Mouse (Mus musculus) frontal cortex, postnatal 14 days (tissue): ENCODE measurements around the gene Pcnx2.
A peak's percentile ranks its signal among the peaks of the same experiment; 100 is the strongest.

Source experiments
- DNase-seq, 2 experiments: peaks; one replicate each; pipeline ENCODE4 v3.0.0; 2022; ENCODE audit warnings: low spot score in 2 of 2

Gene Pcnx2

DNA sequence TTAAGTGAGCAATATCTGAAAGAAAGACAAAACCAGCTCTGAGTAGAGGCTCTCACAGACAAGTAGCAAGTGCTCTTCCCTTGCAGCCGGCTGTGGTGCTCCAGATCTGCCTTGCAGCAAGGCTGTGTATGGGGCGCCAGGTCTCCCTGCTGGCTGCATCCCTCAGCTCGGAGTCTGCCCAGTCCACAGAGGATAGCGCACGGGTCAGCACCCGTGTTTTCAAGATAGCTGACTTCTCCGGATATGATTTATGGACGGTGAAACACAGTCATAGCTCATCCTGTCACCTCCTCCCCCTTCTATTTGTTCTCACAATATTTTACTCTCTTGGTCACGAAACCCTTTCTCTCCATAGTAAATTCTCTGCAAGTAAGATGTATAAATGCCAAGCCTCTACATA, 79.3 kb downstream of the Pcnx2 start:
- no peak for DNase-seq

DNA sequence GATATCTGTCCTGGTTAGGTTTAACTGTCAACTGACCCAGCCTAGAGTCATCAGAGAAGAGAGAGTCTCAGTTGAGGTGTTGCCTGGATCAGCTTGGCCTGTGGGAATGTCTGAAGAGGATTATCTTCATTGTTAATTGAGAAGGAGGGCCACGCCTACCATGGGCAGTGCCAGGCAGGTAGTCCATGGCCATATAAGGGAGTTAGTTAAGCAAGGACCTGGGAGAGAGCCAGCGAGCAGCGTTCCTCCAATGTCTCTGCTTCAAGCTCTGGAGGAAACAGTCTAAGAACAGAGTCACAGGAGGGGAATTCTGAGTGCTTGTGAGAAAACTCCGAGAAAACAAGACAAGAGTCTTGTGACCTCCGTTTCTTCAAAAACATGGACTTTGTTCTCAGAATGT, 81.4 kb downstream of the Pcnx2 start:
- no peak for DNase-seq

DNA sequence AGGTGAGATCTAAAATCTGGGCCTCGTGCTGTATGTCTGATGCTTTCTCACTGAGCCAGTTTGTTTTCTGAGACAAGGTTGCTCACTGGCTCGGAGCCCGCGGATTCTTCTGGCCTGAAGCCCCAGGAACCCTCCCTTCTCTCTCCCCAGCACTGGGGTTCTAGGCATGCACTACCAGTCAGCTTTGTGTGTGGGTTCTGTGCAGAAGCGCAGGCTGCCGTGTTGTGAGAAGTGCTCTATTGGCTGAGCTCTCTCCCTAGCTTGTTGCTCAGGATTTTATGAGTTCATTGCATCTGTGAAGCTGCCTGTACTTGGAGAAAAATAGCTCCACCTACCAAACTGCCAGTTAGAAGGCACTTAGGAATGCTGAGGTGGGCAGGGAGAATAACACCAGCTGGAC, 89.3 kb downstream of the Pcnx2 start:
- DNase-seq, result peak; percentile 46 to 60

- DNase-seq, result no peak
Measured at GRCm38 (mm10) chr8:125807905-125808310, 90.2 kb downstream of the Pcnx2 start.

DNA sequence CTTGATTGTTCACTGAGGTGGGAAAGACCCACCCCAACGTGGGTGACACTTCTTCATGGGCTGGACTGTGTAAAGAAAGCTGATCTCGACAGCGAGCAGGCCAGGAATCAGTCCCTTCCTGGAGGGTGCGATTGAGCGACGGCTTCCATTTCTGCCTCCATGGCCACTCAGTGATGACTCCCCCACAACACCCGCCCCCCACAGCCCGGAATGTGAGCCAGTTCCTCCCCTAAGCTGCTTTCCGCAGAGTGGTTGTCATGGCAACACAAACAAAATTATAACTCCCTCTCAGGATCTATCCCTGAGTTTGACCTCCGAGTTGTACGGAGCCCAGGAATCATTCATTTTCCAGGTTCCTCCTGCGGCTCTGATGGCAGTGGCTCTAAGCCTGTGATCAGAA, 91.7 kb downstream of the Pcnx2 start:
- no peak for DNase-seq

GRCm38 (mm10) chr8:125796970-125797369, 101.1 kb downstream of the Pcnx2 start:
- no peak for DNase-seq

- no peak for DNase-seq
Measured at GRCm38 (mm10) chr8:125795341-125795740, 102.8 kb downstream of the Pcnx2 start.

DNA sequence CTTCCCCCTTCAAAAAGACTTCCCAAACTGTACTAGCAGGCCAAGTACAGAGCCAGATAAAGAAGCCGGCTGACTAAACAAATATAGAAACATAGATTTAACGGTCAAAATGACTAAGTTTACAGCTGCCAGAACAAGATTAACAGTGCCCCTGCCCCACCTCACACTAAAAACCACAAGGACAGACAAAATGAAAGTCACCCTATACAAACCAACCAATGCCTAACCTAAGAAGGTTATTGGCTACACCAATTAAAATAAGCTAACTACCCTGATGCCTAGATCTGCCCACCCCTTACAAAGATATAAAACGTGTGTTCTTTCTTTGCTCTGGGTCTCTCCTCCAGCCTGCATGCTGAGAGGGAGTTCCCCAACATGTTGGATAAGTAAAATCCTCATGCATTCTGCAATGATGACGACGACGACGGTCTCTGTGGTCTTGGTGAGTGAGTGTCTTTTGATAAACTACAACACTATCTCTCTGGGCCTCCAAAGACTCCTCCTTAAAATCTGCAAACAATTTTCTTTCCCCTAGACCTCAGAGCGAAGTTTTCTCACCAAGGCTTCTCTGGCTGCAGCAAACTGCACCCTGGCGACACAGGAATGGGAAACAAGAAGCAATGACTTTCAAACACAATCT, 105.2 kb downstream of the Pcnx2 start:
- no peak for DNase-seq

- DNase-seq, result no peak
Measured at GRCm38 (mm10) chr8:125786886-125787285, 111.2 kb downstream of the Pcnx2 start.

DNA sequence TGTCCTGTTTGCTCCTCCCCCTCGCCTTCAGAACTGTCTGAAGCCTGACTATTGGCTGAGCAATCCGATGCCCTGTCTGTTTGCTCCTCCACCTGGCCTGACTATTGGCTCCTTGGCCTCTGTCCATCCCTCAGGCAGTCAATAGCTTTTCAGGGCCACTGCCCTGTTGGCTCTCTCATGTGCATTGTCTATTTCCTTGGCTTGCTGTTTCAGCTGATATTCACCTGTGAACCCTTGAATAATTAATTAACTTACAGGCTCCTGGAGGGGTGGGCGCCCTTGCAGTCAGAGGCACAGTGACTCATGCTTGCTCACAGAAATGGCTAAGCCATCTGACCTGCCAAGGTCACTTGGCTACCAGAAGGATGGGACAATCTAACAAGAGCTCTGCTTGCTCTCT, 116.0 kb downstream of the Pcnx2 start:
- no peak for DNase-seq

GRCm38 (mm10) chr8:125779656-125780055, 118.5 kb downstream of the Pcnx2 start:
- no peak for DNase-seq

- no peak for DNase-seq
Measured at GRCm38 (mm10) chr8:125778919-125779318, 119.2 kb downstream of the Pcnx2 start.

DNA sequence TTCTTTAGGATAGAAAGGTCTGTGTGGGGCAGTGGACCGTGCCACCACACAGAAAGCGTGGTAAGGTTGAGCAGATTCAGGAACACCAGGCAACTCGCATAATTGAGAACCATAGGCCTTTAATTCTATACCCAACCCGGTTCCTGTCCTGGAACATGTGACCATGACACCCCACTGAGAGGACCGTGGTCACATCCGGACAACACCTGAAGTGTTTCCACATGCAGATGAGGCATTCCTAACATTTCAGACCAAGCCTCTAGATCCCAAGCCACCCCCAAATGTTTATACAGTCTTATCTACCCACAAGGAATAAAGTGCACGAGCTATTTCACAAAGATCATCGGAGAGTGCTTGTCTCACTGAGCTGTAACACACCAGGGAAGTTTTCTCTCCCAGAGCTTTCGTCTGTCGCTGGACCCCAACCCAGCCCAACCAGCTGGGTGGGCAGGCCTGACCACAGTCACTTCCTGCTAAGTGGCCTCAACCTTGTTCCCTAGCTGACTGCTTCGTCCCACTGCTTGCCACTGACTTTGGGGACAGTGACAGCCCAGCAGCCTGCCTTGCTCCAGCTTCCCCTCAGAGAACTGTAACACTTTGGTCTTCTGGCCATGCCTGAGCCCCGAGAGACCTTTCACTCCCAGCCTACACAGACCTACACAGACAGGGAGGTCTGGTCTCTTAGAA, 120.5 kb downstream of the Pcnx2 start:
- DNase-seq, result no peak

GRCm38 (mm10) chr8:125776800-125777199, 121.3 kb downstream of the Pcnx2 start:
- DNase-seq, result no peak

- no peak for DNase-seq
Measured at GRCm38 (mm10) chr8:125776314-125776713, 121.8 kb downstream of the Pcnx2 start.

DNA sequence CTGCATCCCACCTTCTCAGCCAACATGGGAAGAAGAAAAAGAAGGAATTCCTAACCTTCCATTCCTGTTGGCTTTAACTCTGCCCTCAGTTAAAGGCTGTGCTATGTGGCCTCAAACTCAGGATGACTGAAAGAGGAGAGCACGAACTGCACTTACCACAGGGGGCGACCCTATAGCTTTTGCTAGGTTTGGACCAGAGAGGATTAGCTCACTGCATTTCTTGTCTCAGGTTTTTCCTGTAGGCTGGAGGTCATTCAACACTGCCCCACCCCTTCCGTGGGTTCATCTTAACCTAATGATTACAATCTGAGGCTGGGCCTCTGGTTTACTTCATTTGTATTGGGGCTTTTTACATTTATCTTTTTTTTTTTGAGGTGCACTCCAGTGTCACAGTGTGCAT, 123.1 kb downstream of the Pcnx2 start:
- DNase-seq, result no peak

DNA sequence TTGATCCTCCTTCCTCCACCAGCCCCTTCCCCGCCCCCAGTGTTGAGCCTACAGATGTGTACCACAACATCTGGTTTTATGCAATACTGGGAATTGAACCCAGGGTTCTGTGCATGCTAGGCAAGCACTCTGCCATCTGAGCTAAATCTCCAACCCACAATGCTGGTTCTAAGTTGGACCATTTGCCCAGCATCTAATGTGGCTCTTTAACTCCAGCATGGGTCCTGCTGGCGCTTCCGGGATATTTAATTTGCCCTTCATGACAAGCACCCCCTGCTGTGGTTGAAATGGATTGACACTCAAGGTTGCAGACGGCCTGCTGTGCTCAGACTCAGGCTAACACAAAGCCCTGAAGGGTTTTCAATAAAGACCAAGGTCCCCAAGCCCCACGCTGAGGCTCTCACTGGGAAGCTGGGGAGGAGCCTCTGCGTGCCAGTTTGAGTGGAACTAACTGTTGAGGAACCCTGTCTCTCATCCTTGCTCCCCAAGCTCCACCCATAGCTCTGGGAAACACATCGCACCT, 124.8 kb downstream of the Pcnx2 start:
- DNase-seq, result no peak

DNA sequence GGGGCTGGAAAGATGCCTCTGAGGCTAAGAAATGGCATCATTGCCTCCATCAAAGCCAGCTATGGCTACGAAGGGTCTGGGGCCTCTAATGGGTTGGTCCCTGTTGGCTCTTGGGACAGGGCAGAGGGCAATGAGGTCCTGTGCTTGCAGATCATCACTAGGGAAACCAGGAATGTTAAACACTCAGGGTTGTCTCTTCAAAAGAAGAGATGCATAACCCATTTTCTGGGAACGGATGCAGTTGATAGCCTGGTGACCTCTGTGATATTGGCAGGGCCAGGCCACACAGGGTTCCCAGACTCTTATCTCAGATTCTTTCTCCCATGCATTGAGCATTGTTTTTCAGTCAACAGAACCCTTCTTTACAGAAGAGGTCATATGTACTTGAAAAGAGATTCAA, 125.8 kb downstream of the Pcnx2 start:
- no peak for DNase-seq

DNA sequence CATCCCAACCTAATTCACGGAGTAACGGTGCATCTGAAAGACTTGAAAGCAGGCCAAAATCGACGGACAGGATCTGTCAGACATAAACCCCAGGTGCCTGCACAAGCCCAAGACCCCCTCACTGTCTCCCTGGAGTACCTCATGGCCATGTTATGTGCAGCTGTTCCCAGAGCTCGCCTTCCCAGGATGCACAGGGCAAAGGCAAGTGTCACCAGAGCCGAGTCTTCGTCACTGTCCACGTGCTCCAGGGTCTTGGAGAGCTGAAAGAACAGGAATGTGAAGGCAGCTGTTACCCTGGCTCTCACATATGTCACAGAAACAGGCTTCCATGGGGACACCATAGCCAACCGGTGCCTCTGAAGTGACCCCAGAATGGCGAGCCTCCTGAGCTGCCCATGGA, 130.0 kb downstream of the Pcnx2 start:
- no peak for DNase-seq

GRCm38 (mm10) chr8:125763066-125763786, 134.9 kb downstream of the Pcnx2 start:
- no peak for DNase-seq

DNA sequence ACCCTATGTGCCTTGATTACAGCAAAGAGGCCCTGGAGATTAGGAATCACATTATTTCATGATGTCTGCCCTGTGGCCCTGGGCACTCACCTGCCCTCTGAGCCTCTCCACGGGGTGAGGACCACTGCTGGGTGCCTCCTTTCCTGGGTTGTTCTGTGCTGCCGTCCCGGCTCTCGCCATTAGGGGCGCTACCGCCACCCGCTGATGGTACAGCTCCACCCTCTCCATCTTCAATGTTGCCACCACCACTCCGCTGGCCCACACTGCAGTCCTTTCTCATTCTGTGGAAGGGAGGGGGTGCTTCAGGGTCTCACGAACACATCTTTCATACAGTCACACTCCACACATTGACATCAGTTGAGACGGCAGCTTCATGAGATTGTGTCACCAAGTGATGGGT, 139.1 kb downstream of the Pcnx2 start:
- no peak for DNase-seq

DNA sequence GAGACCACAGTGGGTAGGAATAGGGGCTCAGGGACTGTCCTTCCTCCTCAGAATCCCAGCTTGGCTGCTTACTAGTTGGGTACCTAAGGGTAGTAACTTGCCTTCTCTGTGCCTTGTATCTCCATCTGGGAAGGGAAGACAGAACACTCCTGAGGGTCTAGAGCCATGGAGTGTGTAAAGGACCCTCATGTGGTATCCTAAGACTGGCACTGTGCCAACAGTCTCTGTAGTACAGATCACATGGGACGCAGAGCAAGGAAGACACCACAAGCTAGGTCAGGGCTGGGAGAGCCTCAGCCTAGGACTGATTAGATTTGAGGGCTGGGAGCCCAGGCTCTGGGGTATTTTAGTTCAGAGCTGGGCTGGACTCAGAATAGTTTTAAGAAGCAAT, 141.0 kb downstream of the Pcnx2 start:
- DNase-seq, result no peak
